Mouse (Mus musculus) left cerebral cortex, postnatal 10 days (tissue): ENCODE measurements around the gene Hspa1l. TPM values are rescaled to one million over a fixed set of nuclear protein-coding genes. Genes with fewer than 3 reads are reported as not detected.
"Not testable (repeated sequence)": the region's sequence is repeated elsewhere in the genome, so short reads cannot be mapped to it uniquely, and the experiment has no call there.

Experiments
- DNase-seq, 2 experiments: peaks; one replicate each; pipeline ENCODE4 v3.0.0; 2021 to 2022; ENCODE audit warnings: low spot score in 2 of 2, mixed read lengths in 1 of 2; ENCODE audit errors: extremely low spot score in 1 of 2
- intact Hi-C: fragments of 180-260 bp; cut with DNase I; formaldehyde crosslinking; loops from one replicate; pipeline ENCODE4 v1.15.1; 2025
- total RNA-seq, 2 experiments: library from RNA; stranded (reverse); gene quantifications; 2 replicates each; pipeline ENCODE4 v1.2.3; 2021

Gene Hspa1l
- total RNA-seq, 2 experiments from 2014 or later: 0.20 TPM; not detected in 1

DNA sequence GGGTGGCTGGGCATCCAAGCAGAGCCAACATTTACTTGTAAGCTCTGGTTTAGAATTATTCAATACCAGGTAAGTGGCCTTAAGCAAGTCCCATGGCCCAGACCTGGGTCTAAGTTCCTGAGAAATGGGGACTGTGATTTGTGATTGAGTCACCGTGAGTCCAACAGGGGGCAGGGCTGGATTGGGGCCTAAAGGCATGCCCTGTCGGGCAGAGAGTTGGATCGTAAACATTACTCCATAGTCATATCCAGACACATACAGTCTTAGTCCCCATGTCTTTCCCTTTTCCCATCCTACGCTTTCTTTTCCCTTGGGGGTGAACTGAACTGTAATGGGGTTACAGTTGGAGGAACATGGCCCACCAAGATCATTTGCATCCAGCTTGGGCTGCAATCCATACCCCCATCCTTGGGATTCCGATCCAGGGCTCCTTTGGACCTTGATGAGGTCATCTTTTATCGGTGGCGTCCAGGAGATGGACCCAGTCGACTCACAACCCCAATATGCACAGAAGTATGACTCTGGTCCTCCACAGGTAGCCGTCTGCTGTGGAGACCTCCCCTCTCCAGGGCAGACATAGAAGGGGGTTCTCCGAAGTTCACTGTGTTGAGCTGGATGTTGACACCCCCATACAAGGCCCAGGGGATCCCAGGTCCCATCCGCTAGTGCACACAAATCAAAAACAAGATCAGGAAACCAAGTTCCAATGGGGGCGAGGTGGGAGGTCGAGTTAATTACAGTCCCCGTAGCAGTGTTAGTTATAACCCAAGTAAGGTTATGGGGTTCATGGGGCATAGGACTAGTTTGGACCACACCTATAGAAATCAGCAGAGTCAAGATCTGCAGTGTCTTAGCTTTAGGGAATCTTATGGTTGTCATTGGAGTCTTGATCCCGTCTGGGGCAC is 26.3 kb downstream of the Hspa1l start:
- intact Hi-C loops: no loop called here
- DNase-seq: peak in 1 of 2 experiments; percentile 14

DNA sequence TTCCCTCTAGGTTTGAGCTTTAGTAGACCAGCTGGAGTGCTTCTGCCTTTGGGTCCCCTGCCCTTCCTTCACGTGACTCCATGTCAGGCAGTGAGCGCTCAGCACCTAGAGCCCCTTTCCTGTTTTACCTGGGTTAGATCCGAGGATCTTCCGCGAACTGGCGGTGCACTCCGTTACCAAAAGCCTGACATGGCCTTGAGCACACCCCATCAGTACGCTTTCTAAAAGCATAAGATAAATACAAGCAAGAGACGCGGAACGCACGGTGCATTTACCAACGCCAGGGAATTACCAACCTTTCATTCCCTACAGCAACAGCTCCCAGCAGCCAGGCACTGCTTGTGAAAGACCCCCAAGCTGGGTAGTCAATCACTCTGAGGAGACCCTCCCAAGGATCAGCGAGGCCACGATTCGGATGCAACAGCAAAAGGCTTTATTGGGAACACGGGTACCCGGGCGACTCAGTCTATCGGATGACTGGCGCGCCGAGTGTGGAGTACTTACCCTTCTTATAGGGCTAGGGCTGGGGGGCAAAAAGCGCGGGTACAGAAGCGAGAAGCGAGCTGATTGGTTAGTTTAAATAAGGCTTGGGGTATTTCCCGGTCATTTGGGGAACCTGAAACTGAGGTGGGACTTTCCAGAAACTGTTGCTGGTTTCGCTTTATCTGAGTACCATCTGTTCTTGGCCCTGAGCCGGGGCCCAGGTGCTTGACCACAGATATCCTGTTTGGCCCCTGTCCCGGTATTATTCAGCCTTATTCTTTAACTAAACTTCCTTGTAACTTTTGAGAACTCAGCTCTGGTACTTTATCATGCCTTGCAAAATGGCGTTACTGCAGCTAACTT is 27.6 kb downstream of the Hspa1l start:
- intact Hi-C loops: not testable (repeated sequence)

DNA sequence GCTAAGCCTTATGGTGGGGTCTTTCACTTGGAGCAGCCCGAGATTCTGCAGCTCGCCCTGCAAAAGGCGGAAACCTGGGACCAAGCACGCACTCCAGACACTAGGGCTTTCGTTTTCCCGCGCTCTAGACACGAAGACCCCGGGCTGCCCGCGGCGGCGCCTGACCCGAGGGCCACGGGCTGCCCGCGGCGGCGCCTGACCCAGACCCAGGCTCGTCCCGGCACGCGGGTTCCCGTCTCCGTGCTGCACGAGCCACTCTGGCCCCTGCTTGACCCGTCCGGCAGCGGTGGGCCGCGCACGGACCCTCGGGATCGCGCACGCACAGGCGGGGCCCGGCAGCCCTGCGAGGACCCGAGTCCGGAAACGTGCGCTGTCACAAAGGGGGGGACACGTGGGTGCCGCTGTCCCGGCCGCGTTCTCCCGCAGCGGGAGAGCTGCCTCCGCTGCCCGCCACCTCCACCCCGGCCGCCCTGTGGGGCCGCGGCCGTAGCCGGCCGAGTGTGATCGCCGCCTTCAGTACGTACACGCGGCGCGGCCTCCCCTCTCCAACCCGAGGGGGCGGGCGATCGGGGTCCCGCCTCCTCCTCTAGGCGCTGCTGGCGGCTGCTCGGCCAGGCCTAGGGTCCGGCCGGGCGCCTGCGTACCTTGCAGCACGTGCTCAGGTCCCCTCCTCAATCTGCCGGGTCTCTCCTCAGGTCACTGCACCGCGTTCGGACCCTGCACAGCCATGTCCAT is 28.4 kb downstream of the Hspa1l start, which contains the start of gene Vars:
TSS of gene Vars (plus strand) at position 271 of the 735 bp plus-strand sequence.
- intact Hi-C loops: no loop called here
- DNase-seq: peak; percentile 64 to 92

More for the DNA sequence above, 27.6 kb downstream of the Hspa1l start:
- peak in 1 of 2 experiments; percentile 18 for DNase-seq

- DNase-seq: peak in 1 of 2 experiments; percentile 59
- intact Hi-C loops: no loop called here
Observed at GRCm38 (mm10) chr17:35001452-35002152, 29.1 kb downstream of the Hspa1l start.

- intact Hi-C loops: no loop called here
- peak in 1 of 2 experiments; percentile 15 for DNase-seq
Observed at GRCm38 (mm10) chr17:35002153-35002865, 29.8 kb downstream of the Hspa1l start.

DNA sequence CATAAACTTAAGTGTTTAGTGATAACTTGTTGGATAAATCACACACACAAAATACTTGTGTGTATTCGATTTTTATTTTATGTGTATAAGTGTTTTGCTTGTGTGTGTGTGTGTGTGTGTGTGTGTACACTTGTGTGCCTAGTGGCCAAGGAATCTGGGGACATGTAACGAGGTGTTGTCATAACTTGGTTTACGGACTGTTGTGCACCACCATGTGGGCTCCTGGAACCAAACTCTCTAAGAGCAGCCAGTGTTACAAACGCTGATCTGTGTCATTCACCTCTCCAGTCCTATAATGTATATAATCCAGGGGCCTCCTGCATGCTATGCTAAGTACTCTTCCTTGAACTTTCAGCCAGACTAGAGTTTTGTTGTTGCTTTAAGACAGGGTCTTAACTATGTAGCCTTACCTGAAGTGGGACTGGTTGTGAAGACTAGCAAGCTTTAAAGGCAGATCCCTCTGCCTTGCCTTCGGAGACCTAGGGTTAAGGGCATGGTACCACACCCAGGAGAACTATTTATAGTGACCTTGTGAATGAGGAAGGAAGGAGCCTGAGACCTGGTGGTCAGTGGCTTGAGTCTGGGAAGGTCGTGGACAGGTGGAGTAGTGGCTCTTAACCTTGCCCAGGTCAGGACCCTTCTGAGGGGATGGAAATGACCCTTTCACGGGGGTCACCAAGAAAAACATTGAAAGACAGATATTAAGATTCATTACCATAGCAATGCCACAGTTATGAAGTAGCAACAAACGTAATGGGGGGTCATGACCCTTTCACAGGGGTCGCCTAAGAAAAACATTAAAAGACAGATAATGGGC is 30.7 kb downstream of the Hspa1l start:
- intact Hi-C loops: no loop called here

DNA sequence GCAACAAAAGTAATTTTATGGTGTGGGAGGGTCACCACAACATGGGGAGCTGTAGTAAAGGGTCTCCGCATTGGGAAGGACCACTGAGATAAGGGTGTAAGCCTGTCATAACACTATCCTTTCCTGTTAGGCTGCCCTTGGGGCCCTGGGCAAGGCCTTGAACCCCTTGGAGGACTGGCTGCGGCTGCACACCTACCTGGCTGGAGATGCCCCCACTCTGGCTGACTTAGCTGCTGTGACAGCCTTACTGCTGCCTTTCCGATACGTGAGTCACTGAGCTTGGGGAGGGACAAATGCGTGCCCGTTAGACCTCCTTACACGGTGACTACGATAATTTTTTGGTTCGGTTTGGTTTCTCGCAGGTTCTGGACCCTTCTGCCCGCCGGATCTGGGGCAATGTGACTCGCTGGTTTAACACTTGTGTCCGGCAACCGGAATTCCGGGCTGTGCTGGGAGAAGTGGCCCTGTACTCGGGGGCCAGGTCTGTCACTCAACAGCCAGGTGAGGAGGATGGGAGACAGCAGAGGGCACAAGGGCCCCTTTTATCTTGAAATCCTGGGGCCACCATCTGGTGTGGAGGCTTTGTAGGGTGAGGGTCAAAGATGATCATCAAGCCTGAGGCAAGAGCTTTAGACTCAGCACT is 31.7 kb downstream of the Hspa1l start:
- intact Hi-C loops: no loop called here
- peak in 1 of 2 experiments; percentile 28 for DNase-seq

More for the DNA sequence above, 30.7 kb downstream of the Hspa1l start:
- DNase-seq: peak in 1 of 2 experiments; percentile 15

DNA sequence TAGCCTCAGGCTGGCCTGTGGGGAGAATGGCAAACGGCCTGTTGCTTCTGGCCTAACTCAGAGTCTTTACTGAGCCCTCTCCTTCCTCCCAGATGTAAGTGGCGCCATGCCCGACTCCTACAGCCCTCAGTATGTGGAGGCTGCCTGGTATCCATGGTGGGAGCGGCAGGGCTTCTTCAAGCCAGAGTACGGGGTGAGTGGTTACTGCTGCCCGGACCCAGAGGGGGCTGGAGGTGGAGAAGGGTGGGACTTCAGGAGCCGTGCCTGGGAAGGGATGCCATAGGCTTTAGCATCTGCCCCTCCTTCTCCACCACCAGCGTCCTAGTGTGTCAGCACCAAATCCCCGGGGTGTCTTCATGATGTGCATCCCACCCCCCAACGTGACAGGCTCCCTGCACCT is 32.7 kb downstream of the Hspa1l start:
- intact Hi-C loops: no loop called here
- no peak for DNase-seq

GRCm38 (mm10) chr17:35005902-35006301 is 33.4 kb downstream of the Hspa1l start:
- DNase-seq, intact Hi-C loops: not testable (repeated sequence)

- intact Hi-C loops: no loop called here
Observed at GRCm38 (mm10) chr17:35007387-35007991, 35.0 kb downstream of the Hspa1l start.

DNA sequence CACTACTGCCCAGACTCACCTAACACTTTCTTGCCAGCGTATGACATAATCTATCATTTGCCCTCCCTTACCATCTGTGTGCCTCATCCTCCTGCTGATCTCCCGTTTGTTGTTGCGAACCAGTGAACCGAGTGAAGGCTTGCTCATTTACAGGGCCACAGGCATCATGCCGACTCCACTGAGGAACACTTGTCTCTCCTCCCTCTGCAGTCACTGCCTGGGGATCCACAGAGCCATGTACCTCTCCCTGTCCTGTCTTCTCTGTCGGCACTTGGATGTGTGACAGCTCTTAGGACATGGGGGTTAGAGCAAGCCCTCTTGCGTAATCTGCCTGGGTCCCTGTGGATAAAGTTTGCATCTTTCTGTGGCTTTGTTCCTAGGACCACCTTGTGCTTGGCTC is 37.1 kb downstream of the Hspa1l start:
- intact Hi-C loops: no loop called here
- no peak for DNase-seq

More at GRCm38 (mm10) chr17:35007387-35007991, 35.0 kb downstream of the Hspa1l start:
- no peak for DNase-seq

- DNase-seq: peak in 1 of 2 experiments; percentile 16
- intact Hi-C loops: no loop called here
Observed at GRCm38 (mm10) chr17:35011440-35011839, 38.9 kb downstream of the Hspa1l start.

- intact Hi-C loops: no loop called here
- peak in 1 of 2 experiments; percentile 18 for DNase-seq
Observed at GRCm38 (mm10) chr17:35012430-35012829, 39.9 kb downstream of the Hspa1l start.

- intact Hi-C loops: no loop called here
- DNase-seq: no peak
Observed at GRCm38 (mm10) chr17:35013221-35013620, 40.7 kb downstream of the Hspa1l start.

- no peak for DNase-seq
- intact Hi-C loops: loop anchor here (5.0 kb wide), 2 partner anchors 82 to 102 kb away; partner anchors contain the start of gene Ly6g5b
Observed at GRCm38 (mm10) chr17:35015296-35015695, 42.8 kb downstream of the Hspa1l start.

GRCm38 (mm10) chr17:35016376-35016775 is 43.9 kb downstream of the Hspa1l start, which contains the start of gene Vwa7:
Vwa7 (plus strand) TSS chr17:35016579.
- intact Hi-C loops: loop anchor here (5.0 kb wide), 2 partner anchors 81 to 101 kb away; partner anchors contain the start of gene Ly6g5b
- peak in 1 of 2 experiments; percentile 62 for DNase-seq
